Mouse (Mus musculus) CH12F3 (cell line): ENCODE measurements around the gene Dpf2.

ENCODE experiments used
- in situ Hi-C: fragments of 300-500 bp; cut with MboI; formaldehyde crosslinking; loops from 2 replicates; pipeline ENCODE4 v1.14.3; 2020; ENCODE audit warnings: low sequenced_read_pairs

The Dpf2 gene

DNA sequence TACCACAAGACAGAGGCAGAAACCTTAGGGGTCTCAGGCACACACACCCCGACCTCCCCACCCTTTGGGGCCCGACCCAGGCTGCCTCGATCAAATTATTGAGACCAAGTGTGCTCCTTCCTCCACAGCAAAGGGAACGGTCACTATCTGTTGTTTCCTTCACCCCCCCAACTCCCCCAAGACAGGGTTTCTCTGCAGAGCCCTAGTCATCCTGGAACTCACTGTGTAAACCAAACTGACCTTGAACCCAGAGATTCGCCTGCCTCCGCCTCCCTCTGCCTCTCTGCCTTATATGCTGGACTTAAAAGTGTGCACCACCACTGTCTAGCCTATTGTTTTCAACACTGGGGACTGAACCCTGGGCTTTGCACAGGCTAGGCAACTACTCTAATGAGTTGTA lies 41.1 kb downstream of the Dpf2 start:
- in situ Hi-C loops = no loop called here

GRCm38 (mm10) chr19:5871273-5871672 lies 41.5 kb downstream of the Dpf2 start:
- in situ Hi-C loops = no loop called here

DNA sequence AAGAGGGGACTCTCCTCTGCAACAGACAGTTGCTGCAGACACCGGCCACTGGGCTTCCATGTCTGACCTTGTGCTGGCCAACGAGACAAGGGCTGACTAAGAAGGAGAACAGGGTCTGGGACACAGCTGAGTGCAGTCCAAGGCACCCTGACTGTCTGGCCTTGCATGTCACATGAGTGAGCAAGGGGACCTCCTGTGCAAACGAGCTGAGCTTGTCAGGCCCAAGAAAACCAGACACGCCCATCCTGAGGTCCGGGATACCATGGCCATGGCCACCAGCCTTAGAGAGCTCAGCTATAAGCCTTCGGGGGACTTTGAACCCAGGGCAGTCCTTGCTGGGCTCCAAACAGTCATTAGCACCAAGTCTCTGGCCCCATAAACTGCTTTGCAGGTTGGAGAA lies 44.7 kb downstream of the Dpf2 start:
- in situ Hi-C loops = no loop called here

DNA sequence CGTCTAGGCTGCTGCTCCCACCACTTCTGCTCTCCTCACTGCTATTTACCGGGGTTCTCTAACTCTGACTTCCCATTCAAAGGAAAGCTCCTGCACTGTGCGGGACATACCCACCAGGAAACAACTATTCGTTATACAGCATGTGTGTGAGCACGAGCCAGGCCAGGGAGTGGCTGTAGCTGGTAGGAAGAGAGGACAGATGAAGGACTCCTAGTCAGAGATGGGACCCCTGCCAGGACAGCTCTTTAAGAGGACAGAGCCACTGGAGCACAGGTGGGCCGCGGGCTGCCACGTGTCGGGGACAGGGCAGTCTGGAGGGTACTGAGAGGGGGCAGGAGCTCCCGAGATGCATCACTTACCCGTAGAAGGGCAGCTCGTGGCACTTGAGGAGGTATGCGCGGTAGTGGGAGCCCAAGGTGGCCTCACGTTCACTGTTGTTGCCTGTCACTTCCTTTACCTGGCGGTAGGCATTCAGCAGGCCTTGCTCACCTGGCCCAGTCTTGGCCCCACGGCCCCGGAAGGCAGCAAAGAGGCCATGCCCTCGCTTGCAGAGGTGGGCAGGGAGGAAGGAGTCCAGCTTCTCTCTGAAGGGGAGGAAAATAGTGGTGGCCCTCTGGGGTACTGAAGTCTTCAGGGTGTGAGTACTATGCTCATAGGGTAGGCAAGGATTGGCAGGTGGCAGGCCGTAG lies 48.0 kb downstream of the Dpf2 start:
- in situ Hi-C loops = no loop called here

GRCm38 (mm10) chr19:5863776-5864175 lies 49.0 kb downstream of the Dpf2 start:
- in situ Hi-C loops = no loop called here

DNA sequence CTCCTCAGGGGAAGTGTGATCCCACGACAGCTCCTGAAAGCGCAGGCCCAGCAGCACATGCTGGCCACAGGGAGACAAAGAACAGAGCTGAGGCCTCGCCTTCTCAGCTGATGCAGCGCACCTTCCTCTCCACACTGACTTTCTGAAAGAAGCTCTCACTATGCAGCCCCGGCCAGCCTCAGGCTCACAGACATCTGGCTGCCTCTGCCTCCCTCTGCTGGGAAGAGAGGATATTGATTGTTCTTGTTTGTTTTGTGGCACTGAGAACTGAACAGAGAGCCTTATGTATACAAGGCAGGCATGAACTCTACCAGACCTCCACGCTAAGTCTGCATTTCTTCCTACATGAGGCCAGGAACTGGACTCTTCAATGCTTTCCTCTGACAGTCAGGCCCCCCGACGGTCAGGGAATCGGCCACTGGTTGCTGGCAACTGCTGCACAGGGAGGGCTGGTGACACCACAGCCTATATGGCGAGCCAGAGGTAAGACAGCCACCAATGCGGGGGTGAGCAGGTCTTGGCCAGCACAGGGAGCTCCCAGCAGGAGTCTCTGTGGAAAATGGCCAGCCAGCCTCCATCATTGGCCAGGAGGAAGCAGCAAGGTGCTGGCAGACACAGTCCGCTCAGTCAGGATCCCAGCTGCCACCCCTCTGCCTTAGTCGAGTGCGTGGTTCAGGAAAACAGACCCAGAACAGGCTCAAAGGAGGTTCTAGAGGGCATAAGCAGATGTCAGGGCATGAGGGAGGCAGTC lies 50.3 kb downstream of the Dpf2 start:
- in situ Hi-C loops = no loop called here

- in situ Hi-C loops = no loop called here
Measured at GRCm38 (mm10) chr19:5856604-5857003, 56.2 kb downstream of the Dpf2 start.

- in situ Hi-C loops = no loop called here
Measured at GRCm38 (mm10) chr19:5852035-5852722, 60.6 kb downstream of the Dpf2 start.

DNA sequence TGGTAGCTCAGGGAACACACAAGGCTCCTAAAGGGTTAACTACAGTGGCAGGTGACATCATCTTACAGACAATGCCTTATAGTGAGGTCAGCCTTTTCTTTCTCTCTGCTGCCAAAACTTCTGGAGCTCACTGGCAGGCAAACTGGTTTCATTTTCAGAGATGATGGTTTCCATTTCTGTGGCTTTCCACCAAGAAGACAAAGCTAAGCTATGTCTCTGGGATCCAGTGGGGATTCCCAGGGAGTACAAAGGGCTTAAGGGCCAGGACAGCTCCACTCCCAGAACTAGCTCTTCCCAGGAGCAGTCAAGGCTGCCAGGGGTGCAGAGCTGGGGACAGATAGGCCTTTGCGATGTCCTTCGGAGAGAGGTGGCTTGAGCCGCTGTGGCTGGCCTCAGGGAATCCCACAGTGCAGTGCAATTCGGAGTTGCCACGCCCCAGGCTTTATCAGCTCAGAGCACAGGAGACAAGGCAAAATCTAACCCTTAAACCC lies 61.3 kb downstream of the Dpf2 start:
- in situ Hi-C loops = no loop called here

DNA sequence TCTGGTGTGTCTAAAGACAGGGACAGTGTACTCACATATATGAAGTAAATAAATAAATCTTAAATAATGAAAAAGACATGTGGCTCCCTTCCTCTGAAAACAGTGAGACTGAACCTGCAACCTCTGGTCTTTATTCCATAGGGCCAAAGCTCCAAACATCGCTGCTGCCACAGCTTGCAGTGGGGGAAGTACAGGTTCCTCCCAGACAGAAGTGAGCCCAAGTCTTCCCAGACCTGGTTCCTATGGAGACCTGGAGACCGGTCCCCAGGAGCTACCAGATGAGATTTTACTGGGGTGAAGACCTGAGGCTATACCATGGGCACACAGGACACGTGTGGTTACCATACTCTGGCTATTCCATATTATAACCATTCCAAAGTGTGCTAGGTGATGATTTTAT lies 62.0 kb downstream of the Dpf2 start:
- in situ Hi-C loops = no loop called here

GRCm38 (mm10) chr19:5849843-5850527 lies 62.8 kb downstream of the Dpf2 start:
- in situ Hi-C loops = no loop called here

DNA sequence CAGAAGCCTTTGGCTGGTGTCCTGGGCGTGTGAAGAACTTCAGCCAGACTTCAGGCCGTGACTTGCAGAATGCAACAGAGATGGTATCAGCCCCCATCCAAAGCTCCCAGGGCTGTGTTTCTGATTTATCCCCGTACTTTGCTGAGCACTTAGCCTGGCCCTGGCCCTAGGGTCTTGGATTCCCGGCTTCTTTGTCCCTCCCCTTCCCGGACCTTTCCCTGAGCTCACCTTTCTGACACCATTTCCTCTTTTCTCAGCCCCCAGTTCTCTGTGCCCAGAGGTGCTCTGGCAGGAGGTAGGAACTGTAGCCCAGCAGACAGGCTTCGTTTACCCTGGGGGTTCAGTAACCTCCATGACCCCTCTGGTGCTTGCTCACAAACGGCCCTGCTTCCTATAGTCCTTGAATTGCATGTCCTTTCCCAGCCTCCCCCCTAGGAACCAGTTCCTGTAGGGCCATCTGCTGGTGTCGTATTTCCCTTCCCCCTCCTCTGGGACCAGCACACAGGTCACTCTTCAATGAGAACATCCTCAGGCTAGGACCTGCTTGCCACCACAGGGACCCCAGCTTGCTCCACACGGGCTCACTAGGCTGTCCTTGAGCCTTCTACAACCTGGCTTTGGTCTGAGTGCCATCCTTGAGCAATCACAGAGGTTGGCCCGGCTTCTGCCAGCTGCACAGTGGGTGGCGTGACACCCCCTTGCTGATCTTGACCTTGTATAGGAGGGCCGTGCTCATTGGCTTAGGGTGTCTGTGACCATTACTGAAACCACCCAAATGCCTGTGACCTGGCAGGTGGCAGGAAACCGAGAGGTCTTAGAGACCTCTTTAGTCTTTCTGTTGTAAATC lies 63.8 kb downstream of the Dpf2 start:
- in situ Hi-C loops = no loop called here

GRCm38 (mm10) chr19:5848032-5848825 lies 64.6 kb downstream of the Dpf2 start:
- in situ Hi-C loops = no loop called here

- in situ Hi-C loops = no loop called here
Measured at GRCm38 (mm10) chr19:5847306-5847796, 65.5 kb downstream of the Dpf2 start.

DNA sequence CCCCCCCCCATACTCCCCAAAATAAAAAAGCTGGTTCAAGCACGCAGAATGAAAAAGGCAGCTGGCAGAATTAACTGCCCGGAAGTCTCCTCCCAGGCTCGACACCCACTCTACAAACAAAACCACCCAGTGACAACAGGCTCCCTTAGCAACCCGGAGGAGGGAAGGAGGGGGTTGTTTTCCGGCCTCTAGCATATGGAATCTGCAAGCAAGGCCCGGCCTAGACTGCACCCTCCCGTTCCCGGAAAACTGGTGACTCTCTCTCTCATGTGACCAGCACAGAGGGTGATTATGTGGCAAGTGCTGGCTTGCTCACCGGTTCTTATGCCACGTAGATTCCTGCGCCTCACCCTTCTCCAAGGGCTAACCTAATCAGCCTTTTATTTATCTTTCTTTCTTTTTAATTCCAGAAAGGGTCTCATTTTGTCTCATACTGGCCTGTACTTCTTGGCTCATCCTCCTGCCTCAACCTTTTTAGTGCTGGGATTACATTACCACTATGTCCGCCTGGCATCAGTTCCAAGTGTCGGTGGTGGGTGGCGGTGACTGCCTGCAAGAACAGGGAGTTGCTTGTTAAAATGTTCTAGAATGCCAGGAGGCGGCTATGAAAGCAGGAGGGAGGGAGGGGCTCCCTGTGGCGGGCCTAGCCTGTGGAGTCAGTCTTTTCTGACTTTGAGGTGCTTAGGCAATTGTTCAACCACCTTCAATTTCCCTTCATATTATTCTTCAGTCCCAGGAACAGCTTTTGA lies 66.1 kb downstream of the Dpf2 start:
- in situ Hi-C loops = no loop called here
